9 mouse cellular contexts compared by ENCODE assay signal in the genomic region with DNA sequence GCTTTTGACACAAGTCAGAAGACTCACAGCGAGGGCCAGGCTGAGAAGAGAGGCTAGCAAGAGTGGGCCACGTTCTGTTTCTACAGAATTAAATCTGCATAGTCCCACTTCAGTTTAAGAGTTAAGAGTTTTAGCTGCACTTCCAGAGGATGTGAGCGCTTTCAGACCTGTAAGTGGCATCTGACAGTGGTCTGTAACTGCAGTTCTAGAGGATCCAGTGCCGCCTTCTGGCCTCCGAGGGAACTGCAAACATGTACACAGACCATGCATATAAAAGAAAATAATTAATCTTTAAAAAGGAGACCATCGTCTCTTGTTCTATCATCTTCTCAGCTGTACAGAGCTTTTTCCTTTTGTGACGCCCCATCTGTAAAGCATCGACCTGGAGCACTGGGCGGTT. TPM values are rescaled to one million over a fixed set of nuclear protein-coding genes. Genes with fewer than 3 reads are reported as not detected.
A peak's percentile ranks its signal among the peaks of the same experiment; 100 is the strongest.
DNase-seq lines count a peak whose midpoint lies in the region; ATAC-seq and TF ChIP-seq lines count a peak whose summit lies in the region.
"Had no signal": no experiment of that assay in that cellular context is flagged by ENCODE, and none has a peak within 500 bp of the region (broad histone marks: within the 10 kb centered on the region; RNA-seq: fewer than 3 reads in every experiment).

No protein-coding gene starts in this region.

- no peak for TF ChIP-seq POLR2A in cortical plate, adult 2 months (IDR thresholded peaks at IDR 0.05; ENCODE audit: extremely low read depth, insufficient read depth, low read length)
- TF ChIP-seq POLR2A in olfactory bulb, adult 2 months (IDR thresholded peaks at IDR 0.05; ENCODE audit: insufficient read depth, low read depth, low read length) = no peak

- H3K4me1 ChIP-seq in cortical plate, adult 2 months (ENCODE audit: control insufficient read depth, insufficient read depth, low read length) = no peaks in the 10 kb centered on the region
- no peaks in the 10 kb centered on the region for H3K4me1 ChIP-seq in olfactory bulb, adult 2 months (ENCODE audit: control insufficient read depth, insufficient read depth, low read length)
- H3K4me1 ChIP-seq: megakaryocyte, embryonic 14.5 days had no signal

- peak; percentile 28 to 48 for DNase-seq in frontal cortex, postnatal 36 days (ENCODE audit: low spot score in 2 of 2)
- peak; percentile 24 for DNase-seq in ovary, postnatal 14 days (ENCODE audit: low spot score)
- DNase-seq in ovary, adult 18-20 months (ENCODE audit: low spot score) = no peak
- DNase-seq in kidney, postnatal 36 days = peak; percentile 49 to 76
- no peak for DNase-seq in gastrocnemius, postnatal 25 days

- 40% methylated on average over 9 of the region's 9 CpGs for WGBS in olfactory bulb, adult 2 months

- H3K4me3 ChIP-seq in cortical plate, adult 2 months (ENCODE audit: insufficient read depth, low read length) = no peak overlapping the region
- no peak overlapping the region for H3K4me3 ChIP-seq in olfactory bulb, adult 2 months (ENCODE audit: insufficient read depth, low read depth, low read length)
- H3K4me3 ChIP-seq: megakaryocyte, embryonic 14.5 days had no signal

- no peak for ATAC-seq in frontal cortex, adult (ENCODE audit: low TSS enrichment)

- peak; percentile 57 for TF ChIP-seq CTCF in cortical plate, adult 2 months (IDR thresholded peaks at IDR 0.05; ENCODE audit: extremely low read depth, insufficient read depth, low read length)
- TF ChIP-seq CTCF in olfactory bulb, adult 2 months (IDR thresholded peaks at IDR 0.05; ENCODE audit: insufficient read depth, low read depth, low read length) = 0 out of 2 replicates have a peak, but pooled peaks have one; percentile 21

- no peak overlapping the region for H3K27ac ChIP-seq in cortical plate, adult 2 months (ENCODE audit: insufficient read depth, low read length)
- no peak overlapping the region for H3K27ac ChIP-seq in olfactory bulb, adult 2 months (ENCODE audit: insufficient read depth, low read depth, low read length)

RNA-seq across cellular contexts. Expression of a gene that starts 9.8 kb away (rescaled TPM):
- 163 and 167 TPM in 2 replicates for polyA plus RNA-seq in cortical plate, adult 2 months (2012; rRNA removed)
- not detected in 2 replicates for polyA plus RNA-seq in olfactory bulb, adult 2 months (2012; ENCODE audit: insufficient read depth, insufficient read length, low replicate concordance, missing spikeins)
- total RNA-seq in gastrocnemius, postnatal 25 days (2021) = not detected

Comparison
In these comparisons a context has a peak if more than half of its experiments do, and no peak if none do; other contexts are left out.
1. DNase-seq: peak in frontal cortex, postnatal 36 days (2 of 2), ovary, postnatal 14 days (single experiment) and kidney, postnatal 36 days (2 of 2); none in ovary, adult 18-20 months (single experiment) and gastrocnemius, postnatal 25 days (single experiment).